ENCODE assay signal across 17 mouse cellular contexts in the genomic region with DNA sequence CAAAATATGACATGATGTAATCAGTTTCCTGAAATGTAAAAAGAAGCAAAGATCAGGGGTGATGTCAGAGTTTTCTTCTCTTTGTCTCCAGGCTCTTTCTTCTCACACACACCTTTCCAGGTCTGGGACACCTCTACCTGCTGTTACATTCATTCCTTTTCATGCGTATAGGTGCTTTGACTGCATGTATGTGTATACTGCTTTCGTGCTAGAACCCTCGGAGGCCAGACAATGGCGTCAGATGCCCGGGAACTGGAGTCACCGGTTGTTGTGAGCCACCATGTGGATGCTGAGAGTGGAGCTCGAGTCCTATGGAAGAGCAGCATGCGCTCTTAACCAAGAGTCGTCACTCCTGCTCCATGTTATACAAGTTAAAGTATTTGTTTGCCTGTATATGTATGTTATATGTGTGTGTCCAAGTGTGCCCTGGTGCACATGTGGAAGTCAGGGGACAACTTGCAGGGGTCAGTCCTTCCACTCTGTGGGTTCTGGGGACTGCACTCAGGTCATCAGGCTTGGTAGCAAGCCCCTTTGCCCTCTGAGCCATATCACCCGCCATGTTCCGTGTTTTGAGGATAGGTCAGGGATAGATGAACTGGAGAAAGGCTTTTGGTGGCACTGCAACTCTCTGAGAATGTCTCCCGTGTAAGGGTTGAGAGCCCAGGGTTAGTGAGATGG. TPM values are rescaled to one million over a fixed set of nuclear protein-coding genes. Genes with fewer than 3 reads are reported as not detected.
DNase-seq lines count a peak whose midpoint lies in the region; ATAC-seq and TF ChIP-seq lines count a peak whose summit lies in the region.
"Had no signal": no experiment of that assay in that cellular context is flagged by ENCODE, and none has a peak within 500 bp of the region (broad histone marks: within the 10 kb centered on the region; RNA-seq: fewer than 3 reads in every experiment).

No protein-coding gene starts in this region.

- H3K9me3 ChIP-seq in intestine, embryonic 16.5 days (ENCODE audit: control insufficient read depth, low read length) = no peaks in the 10 kb centered on the region
- no peaks in the 10 kb centered on the region for H3K9me3 ChIP-seq in intestine, embryonic 15.5 days
- H3K9me3 ChIP-seq in heart, embryonic 14.5 days (ENCODE audit: control insufficient read depth, low read length) = no peaks in the 10 kb centered on the region
- no peaks in the 10 kb centered on the region for H3K9me3 ChIP-seq in stomach, postnatal 0 days (ENCODE audit: control insufficient read depth, low read length)
- H3K9me3 ChIP-seq: forebrain, embryonic 10.5 days; hindbrain, embryonic 15.5 days had no signal

- no peaks in the 10 kb centered on the region for H3K27me3 ChIP-seq in intestine, embryonic 16.5 days (replicated peaks; ENCODE audit: control insufficient read depth, insufficient read depth, low read length)
- no peaks in the 10 kb centered on the region for H3K27me3 ChIP-seq in intestine, embryonic 15.5 days (replicated peaks)
- no peaks in the 10 kb centered on the region for H3K27me3 ChIP-seq in spleen, adult 2 months (ENCODE audit: control insufficient read depth, insufficient read depth, low read length)
- H3K27me3 ChIP-seq in heart, embryonic 14.5 days (ENCODE audit: control insufficient read depth, insufficient read depth, low read length) = no peaks in the 10 kb centered on the region
- no peaks in the 10 kb centered on the region for H3K27me3 ChIP-seq in stomach, postnatal 0 days (ENCODE audit: control insufficient read depth, insufficient read depth, low read length)
- H3K27me3 ChIP-seq: hindbrain, embryonic 15.5 days had no signal

- no peak for ATAC-seq in intestine, embryonic 16.5 days
- no peak for ATAC-seq in intestine, embryonic 15.5 days
- no peak for ATAC-seq in heart, embryonic 14.5 days (ENCODE audit: insufficient number of reproducible peaks, insufficient read depth, low FRiP score, low read depth)
- ATAC-seq in stomach, postnatal 0 days (ENCODE audit: low FRiP score, low TSS enrichment) = no peak
- ATAC-seq: midbrain, embryonic 16.5 days had no signal

- H3K4me1 ChIP-seq in intestine, embryonic 16.5 days (ENCODE audit: control insufficient read depth, insufficient read depth, low read length) = peaks cover 11% of the 10 kb centered on the region
- peaks cover 26% of the 10 kb centered on the region for H3K4me1 ChIP-seq in intestine, embryonic 15.5 days (replicated peaks)
- H3K4me1 ChIP-seq in spleen, adult 2 months (ENCODE audit: control insufficient read depth, insufficient read depth, insufficient read length) = peaks cover 17% of the 10 kb centered on the region; the same call in 1 of the 2 replicates
- peaks cover 36 to 57% of the 10 kb centered on the region in 2 experiments for H3K4me1 ChIP-seq in heart, embryonic 14.5 days (ENCODE audit: control insufficient read depth in 2 of 2, insufficient read depth in 2 of 2, low read length in 2 of 2)
- H3K4me1 ChIP-seq in stomach, postnatal 0 days (replicated peaks; ENCODE audit: control insufficient read depth, insufficient read depth) = peaks cover 22% of the 10 kb centered on the region

- H3K27ac ChIP-seq in intestine, embryonic 16.5 days (ENCODE audit: low read length) = peak overlapping the region; percentile 19; the same call in 1 of the 2 replicates
- H3K27ac ChIP-seq in intestine, embryonic 15.5 days = no peak overlapping the region
- peak overlapping the region; percentile 19; the same call in 1 of the 2 replicates for H3K27ac ChIP-seq in spleen, adult 2 months (ENCODE audit: insufficient read depth, low read length)
- H3K27ac ChIP-seq in heart, embryonic 14.5 days (replicated peaks in 1 of 2; ENCODE audit: control insufficient read depth in 1 of 2, insufficient read depth in 1 of 2, low read depth in 2 of 2, low read length in 2 of 2) = peak overlapping the region in 1 of 2 experiments; percentile 25; a peak in 3 of 4 replicates
- no peak overlapping the region for H3K27ac ChIP-seq in stomach, postnatal 0 days (replicated peaks)
- H3K27ac ChIP-seq: forebrain, embryonic 10.5 days; hindbrain, embryonic 15.5 days had no signal

- no peak overlapping the region for H3K4me2 ChIP-seq in intestine, embryonic 16.5 days (ENCODE audit: low read depth, low read length)
- H3K4me2 ChIP-seq in intestine, embryonic 15.5 days (replicated peaks) = no peak overlapping the region
- H3K4me2 ChIP-seq in heart, embryonic 14.5 days (ENCODE audit: low read length) = no peak overlapping the region
- H3K4me2 ChIP-seq in stomach, postnatal 0 days (replicated peaks; ENCODE audit: low read depth) = no peak overlapping the region
- H3K4me2 ChIP-seq: hindbrain, embryonic 15.5 days; lung, embryonic 14.5 days had no signal

- no peak for TF ChIP-seq EP300 in stomach, postnatal 0 days (optimal IDR thresholded peaks at IDR 0.05)

- no peak for DNase-seq in spleen, adult 2 months (ENCODE audit: low read depth in 1 of 2, low spot score in 2 of 2)
- DNase-seq in spleen, postnatal 36 days (ENCODE audit: low spot score in 2 of 2) = no peak
- no peak for DNase-seq in stomach, postnatal 0 days (ENCODE audit: low spot score)
- no peak for DNase-seq in frontal cortex, postnatal 10 days (ENCODE audit: low spot score in 2 of 2)
- DNase-seq in frontal cortex, postnatal 25 days (ENCODE audit: low spot score in 2 of 2) = no peak
- DNase-seq: adrenal gland, adult 8-10 months; gastrocnemius, postnatal 36 days; lung, embryonic 14.5 days; right cerebral cortex, postnatal 25 days had no signal

- no peak overlapping the region for H3K9ac ChIP-seq in intestine, embryonic 16.5 days (ENCODE audit: low read depth, low read length)
- H3K9ac ChIP-seq in intestine, embryonic 15.5 days = no peak overlapping the region
- peak overlapping the region; percentile 19; the same call in 1 of the 2 replicates for H3K9ac ChIP-seq in heart, embryonic 14.5 days (ENCODE audit: low read length)
- H3K9ac ChIP-seq in stomach, postnatal 0 days (ENCODE audit: low read length) = no peak overlapping the region
- H3K9ac ChIP-seq: hindbrain, embryonic 15.5 days; lung, embryonic 14.5 days had no signal

- TF ChIP-seq POLR2A in spleen, adult 2 months (IDR thresholded peaks at IDR 0.05; ENCODE audit: low read depth, low read length) = no peak

- no peaks in the 10 kb centered on the region for H3K36me3 ChIP-seq in intestine, embryonic 16.5 days (ENCODE audit: control insufficient read depth, insufficient read depth, low read length)
- H3K36me3 ChIP-seq in intestine, embryonic 15.5 days = no peaks in the 10 kb centered on the region
- H3K36me3 ChIP-seq in spleen, adult 2 months (ENCODE audit: control insufficient read depth, insufficient read depth, low read length) = no peaks in the 10 kb centered on the region
- H3K36me3 ChIP-seq in heart, embryonic 14.5 days (ENCODE audit: control insufficient read depth, insufficient read depth, low read length) = no peaks in the 10 kb centered on the region
- H3K36me3 ChIP-seq in stomach, postnatal 0 days (ENCODE audit: control insufficient read depth, insufficient read depth, low read length) = no peaks in the 10 kb centered on the region
- H3K36me3 ChIP-seq: forebrain, embryonic 10.5 days; hindbrain, embryonic 15.5 days had no signal

- 84% methylated on average over 12 of the region's 12 CpGs for WGBS in intestine, embryonic 16.5 days
- WGBS in intestine, embryonic 15.5 days = 82% methylated on average over 12 of the region's 12 CpGs
- WGBS in spleen, adult 2 months = 88% methylated on average over 12 of the region's 12 CpGs
- WGBS in heart, embryonic 14.5 days = 75% methylated on average over 12 of the region's 12 CpGs
- 83% methylated on average over 12 of the region's 12 CpGs for WGBS in stomach, postnatal 0 days

- TF ChIP-seq CTCF in spleen, adult 2 months (IDR thresholded peaks at IDR 0.05; ENCODE audit: extremely low read depth, insufficient read depth, insufficient read length, insufficient replicate concordance) = no peak
- peak; percentile 23; the same call in 1 of the 2 replicates for TF ChIP-seq CTCF in stomach, postnatal 0 days (IDR thresholded peaks at IDR 0.05; ENCODE audit: low read depth)

- H3K4me3 ChIP-seq in intestine, embryonic 16.5 days (ENCODE audit: low read length) = no peak overlapping the region
- H3K4me3 ChIP-seq in intestine, embryonic 15.5 days (replicated peaks) = no peak overlapping the region
- H3K4me3 ChIP-seq in spleen, adult 2 months (ENCODE audit: extremely low read depth, insufficient read depth, insufficient read length) = no peak overlapping the region
- no peak overlapping the region for H3K4me3 ChIP-seq in heart, embryonic 14.5 days (ENCODE audit: control insufficient read depth in 1 of 2, insufficient read depth in 1 of 2, low read depth in 1 of 2, low read length in 2 of 2)
- no peak overlapping the region for H3K4me3 ChIP-seq in stomach, postnatal 0 days (ENCODE audit: low read depth, low read length)
- H3K4me3 ChIP-seq: forebrain, embryonic 10.5 days; hindbrain, embryonic 15.5 days had no signal

RNA-seq across cellular contexts. Expression of gene Gm16253, which starts 1.9 kb away (rescaled TPM):
- polyA plus RNA-seq in intestine, embryonic 16.5 days (2015; fragmentation: Nextera tagmentation; extraction: Ambion mirVana) = 0.45 and 0.97 TPM in 2 replicates
- 0.67 and 1.5 TPM in 2 replicates for polyA plus RNA-seq in intestine, embryonic 15.5 days (2015; fragmentation: Nextera tagmentation; extraction: Ambion mirVana)
- polyA plus RNA-seq in spleen, adult 2 months (2012; rRNA removed) = 0.18 TPM in 1 of 2 replicates, not detected in the other
- polyA plus RNA-seq in heart, embryonic 14.5 days (2014; fragmentation: Nextera tagmentation; extraction: Ambion mirVana) = 0.68 and 0.81 TPM in 2 replicates
- 0.18 and 0.46 TPM in 2 replicates for polyA plus RNA-seq in stomach, postnatal 0 days (2015; fragmentation: Nextera tagmentation; extraction: Ambion mirVana)
- polyA plus RNA-seq: embryonic facial prominence, embryonic 11.5 days; urinary bladder, adult 2 months had no signal

RNA-seq across cellular contexts. Expression of gene Polr3gl, which starts 15.3 kb away (rescaled TPM):
- 23.1 and 24.4 TPM in 2 replicates for polyA plus RNA-seq in intestine, embryonic 16.5 days (2015; fragmentation: Nextera tagmentation; extraction: Ambion mirVana)
- 26.5 and 31.3 TPM in 2 replicates for polyA plus RNA-seq in intestine, embryonic 15.5 days (2015; fragmentation: Nextera tagmentation; extraction: Ambion mirVana)
- 9.2 and 10.7 TPM in 2 replicates for polyA plus RNA-seq in spleen, adult 2 months (2012; rRNA removed)
- polyA plus RNA-seq in heart, embryonic 14.5 days (2014; fragmentation: Nextera tagmentation; extraction: Ambion mirVana) = 25.5 and 28.7 TPM in 2 replicates
- 16.1 and 20.1 TPM in 2 replicates for polyA plus RNA-seq in stomach, postnatal 0 days (2015; fragmentation: Nextera tagmentation; extraction: Ambion mirVana)

RNA-seq across cellular contexts. Expression of gene Ankrd34a, which starts 17.7 kb away (rescaled TPM):
- polyA plus RNA-seq in intestine, embryonic 16.5 days (2015; fragmentation: Nextera tagmentation; extraction: Ambion mirVana) = 2.0 and 2.1 TPM in 2 replicates
- polyA plus RNA-seq in intestine, embryonic 15.5 days (2015; fragmentation: Nextera tagmentation; extraction: Ambion mirVana) = 1.9 and 2.3 TPM in 2 replicates
- 0.14 and 0.15 TPM in 2 replicates for polyA plus RNA-seq in spleen, adult 2 months (2012; rRNA removed)
- polyA plus RNA-seq in heart, embryonic 14.5 days (2014; fragmentation: Nextera tagmentation; extraction: Ambion mirVana) = 8.4 and 8.5 TPM in 2 replicates
- 1.3 TPM in 2 replicates for polyA plus RNA-seq in stomach, postnatal 0 days (2015; fragmentation: Nextera tagmentation; extraction: Ambion mirVana)

RNA-seq across cellular contexts. Expression of gene Txnip, which starts 20.9 kb away (rescaled TPM):
- 146 and 152 TPM in 2 replicates for polyA plus RNA-seq in intestine, embryonic 16.5 days (2015; fragmentation: Nextera tagmentation; extraction: Ambion mirVana)
- 136 and 146 TPM in 2 replicates for polyA plus RNA-seq in intestine, embryonic 15.5 days (2015; fragmentation: Nextera tagmentation; extraction: Ambion mirVana)
- polyA plus RNA-seq in spleen, adult 2 months (2012; rRNA removed) = 423 and 439 TPM in 2 replicates
- polyA plus RNA-seq in heart, embryonic 14.5 days (2014; fragmentation: Nextera tagmentation; extraction: Ambion mirVana) = 257 and 262 TPM in 2 replicates
- polyA plus RNA-seq in stomach, postnatal 0 days (2015; fragmentation: Nextera tagmentation; extraction: Ambion mirVana) = 273 and 276 TPM in 2 replicates

RNA-seq across cellular contexts. Expression of gene Lix1l, which starts 22.2 kb away (rescaled TPM):
- polyA plus RNA-seq in intestine, embryonic 16.5 days (2015; fragmentation: Nextera tagmentation; extraction: Ambion mirVana) = 4.8 TPM in 2 replicates
- 4.8 and 5.7 TPM in 2 replicates for polyA plus RNA-seq in intestine, embryonic 15.5 days (2015; fragmentation: Nextera tagmentation; extraction: Ambion mirVana)
- 5.8 and 5.9 TPM in 2 replicates for polyA plus RNA-seq in spleen, adult 2 months (2012; rRNA removed)
- 5.6 and 6.7 TPM in 2 replicates for polyA plus RNA-seq in heart, embryonic 14.5 days (2014; fragmentation: Nextera tagmentation; extraction: Ambion mirVana)
- polyA plus RNA-seq in stomach, postnatal 0 days (2015; fragmentation: Nextera tagmentation; extraction: Ambion mirVana) = 3.7 and 3.8 TPM in 2 replicates

Comparison
In these comparisons a context has a peak if more than half of its experiments do, and no peak if none do; other contexts are left out.
1. H3K27ac ChIP-seq: peak in intestine, embryonic 16.5 days (single experiment) and spleen, adult 2 months (single experiment); none in intestine, embryonic 15.5 days (single experiment) and stomach, postnatal 0 days (single experiment).